Mouse (Mus musculus) testis, adult 10 weeks (tissue): ENCODE results near the gene 1700049E17Rik2. TPM values are rescaled to one million over a fixed set of nuclear protein-coding genes. Genes with fewer than 3 reads are reported as not detected.

Experiments
- polyA plus RNA-seq: library from polyadenylated mRNA; stranded (reverse); fragments of 350-450 nt; fragmentation: Illumina TruSeq; extraction: RNeasy Lipid Tissue Mini Kit (QIAGEN cat#74804); gene quantifications from one replicate; pipeline ENCODE4 v1.2.3, GENCODE M21; 2014; ENCODE audit warnings: low read depth, low replicate concordance

1700049E17Rik2 gene
- polyA plus RNA-seq, result 22.2 TPM

DNA sequence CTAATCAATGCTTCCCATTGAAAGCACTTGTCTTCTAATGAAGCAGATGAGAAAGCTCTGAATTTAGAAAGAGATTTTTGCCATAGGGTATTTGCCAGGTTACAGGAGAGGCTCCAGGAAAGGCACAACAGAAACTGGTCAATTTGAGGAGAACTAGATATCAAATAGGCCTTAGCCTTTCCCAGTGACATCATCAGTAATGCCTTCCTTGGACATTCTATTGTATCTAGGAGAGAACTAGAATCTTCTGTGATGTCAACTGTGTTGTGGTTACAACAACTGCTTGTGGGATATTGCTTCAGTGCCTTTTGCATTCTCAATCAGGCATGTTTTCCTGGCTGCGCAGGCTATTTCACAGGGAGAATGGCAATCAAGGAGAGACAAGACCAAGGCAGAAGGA lies at the start of gene 1700049E17Rik2:
TSS of gene 1700049E17Rik2 (plus strand) at position 301 of the 400 bp plus-strand sequence.

DNA sequence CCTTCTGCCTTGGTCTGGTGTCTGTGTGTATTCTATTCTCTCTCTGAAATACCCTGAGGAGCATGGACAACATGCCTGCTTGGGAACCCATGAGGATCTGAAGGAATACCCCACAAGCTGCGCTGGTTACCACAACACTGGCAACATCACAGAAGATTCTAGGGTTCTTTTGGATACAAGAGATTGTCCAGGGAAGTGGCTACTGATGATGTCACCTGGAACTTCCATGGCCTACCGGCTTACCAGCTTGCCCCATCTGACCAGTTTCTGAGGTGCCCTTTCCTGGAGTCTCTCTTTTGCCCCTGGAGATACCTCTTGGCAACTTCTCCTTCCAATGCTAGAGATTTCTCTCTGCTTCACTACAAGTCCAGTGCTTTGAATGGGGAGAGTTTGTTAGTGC lies 17.5 kb upstream of the 1700049E17Rik2 start, which contains the start of gene Gm7970:
TSS of gene Gm7970 (minus strand) at position 101 of the 400 bp plus-strand sequence.

GRCm38 (mm10) chr14:41624512-41624911 lies 51.5 kb downstream of the 1700049E17Rik2 start, which contains the start of gene Gm3072:
Gm3072 (minus strand) TSS chr14:41624612.

Other genes with a start within 250 kb of the 1700049E17Rik2 start
- gene Gm5798, start 224.6 kb upstream of the 1700049E17Rik2 start, polyA plus RNA-seq, result 17.3 TPM
- gene Gm7945, start 186.8 kb upstream of the 1700049E17Rik2 start, polyA plus RNA-seq, result 3.4 TPM
- 1.5 TPM for gene Gm6482, start 164.9 kb upstream of the 1700049E17Rik2 start, polyA plus RNA-seq
- 1.5 TPM for gene Gm7954, start 119.7 kb upstream of the 1700049E17Rik2 start, polyA plus RNA-seq
- 197 TPM for gene Gm3486, start 83.7 kb upstream of the 1700049E17Rik2 start, polyA plus RNA-seq
- gene Gm7970, start 17.6 kb upstream of the 1700049E17Rik2 start, polyA plus RNA-seq, result 1.1 TPM
- gene Gm3072, start 51.4 kb downstream of the 1700049E17Rik2 start, polyA plus RNA-seq, result 0.83 TPM
- gene Gm3676, start 73.3 kb downstream of the 1700049E17Rik2 start, polyA plus RNA-seq, result 158 TPM
- gene Gm8068, start 128.7 kb downstream of the 1700049E17Rik2 start, polyA plus RNA-seq, result 2.9 TPM
- gene Gm7929, start 177.4 kb downstream of the 1700049E17Rik2 start, polyA plus RNA-seq, result 1.7 TPM
- 122 TPM for gene Gm47189, start 199.2 kb downstream of the 1700049E17Rik2 start, polyA plus RNA-seq